Mouse (Mus musculus) myocyte (in vitro differentiated cells): ENCODE results near the gene Ifnar2. TPM values are rescaled to one million over a fixed set of nuclear protein-coding genes. Genes with fewer than 3 reads are reported as not detected.

Experiments used
- H3K27me3 ChIP-seq: one replicate; pipeline ENCODE4 v1.6.1; 2011; ENCODE audit not compliant: control insufficient read depth, insufficient read depth, insufficient read length
- H3K36me3 ChIP-seq: one replicate; pipeline ENCODE4 v1.6.1; 2011; ENCODE audit not compliant: control insufficient read depth, insufficient read depth
- H3K4me2 ChIP-seq: one replicate; pipeline ENCODE4 v1.6.1; 2011; ENCODE audit warnings: low read depth, control low read depth
- H3K4me3 ChIP-seq: one replicate; pipeline ENCODE4 v1.5.1; 2011; ENCODE audit warnings: mild to moderate bottlenecking, control low read depth, moderate library complexity
- H3K79me2 ChIP-seq: one replicate; pipeline ENCODE4 v1.6.1; 2011; ENCODE audit not compliant: control insufficient read depth, insufficient read depth
- H3ac ChIP-seq: one replicate; pipeline ENCODE4 v1.6.1; 2011; ENCODE audit not compliant: control insufficient read depth, insufficient read length
- CEBPB ChIP-seq: IDR thresholded peaks from 2 replicates; pipeline ENCODE4 v1.6.1; 2011; ENCODE audit warnings: mild to moderate bottlenecking, moderate library complexity; ENCODE audit not compliant: poor library complexity, insufficient read depth, severe bottlenecking
- E2F4 ChIP-seq: IDR thresholded peaks from one replicate; pipeline ENCODE4 v1.6.1; 2011; ENCODE audit warnings: mild to moderate bottlenecking, control low read depth, moderate library complexity; ENCODE audit not compliant: insufficient read depth
- MAX ChIP-seq: IDR thresholded peaks from one replicate; pipeline ENCODE4 v1.6.1; 2011; ENCODE audit warnings: low read depth, mild to moderate bottlenecking, control low read depth
- MYOD1 ChIP-seq, 3 experiments: IDR thresholded peaks; one replicate each; pipeline ENCODE4 v1.6.1; 2011; ENCODE audit warnings: control low read depth in 2 of 3, low read depth in 2 of 3, mild to moderate bottlenecking in 2 of 3, moderate library complexity in 1 of 3; ENCODE audit not compliant: insufficient read length in 2 of 3, control insufficient read depth in 1 of 3
- MYOG ChIP-seq, 3 experiments: IDR thresholded peaks; one replicate each; pipeline ENCODE4 v1.6.1; 2011; ENCODE audit warnings: control low read depth in 2 of 3, low read depth in 2 of 3, mild to moderate bottlenecking in 2 of 3; ENCODE audit not compliant: insufficient read length in 2 of 3, control insufficient read depth in 1 of 3, insufficient read depth in 1 of 3
- POLR2A ChIP-seq: IDR thresholded peaks from one replicate; pipeline ENCODE4 v1.6.1; 2011; ENCODE audit warnings: low read depth, mild to moderate bottlenecking, control low read depth, moderate library complexity; ENCODE audit not compliant: insufficient read length
- POLR2AphosphoS2 ChIP-seq: IDR thresholded peaks from one replicate; pipeline ENCODE4 v1.6.1; 2011; ENCODE audit warnings: low read depth, control low read depth; ENCODE audit not compliant: insufficient read length
- REST ChIP-seq: IDR thresholded peaks from one replicate; pipeline ENCODE4 v1.6.1; 2011; ENCODE audit warnings: mild to moderate bottlenecking, control low read depth, moderate library complexity; ENCODE audit not compliant: insufficient read depth, insufficient read length
- SRF ChIP-seq: IDR thresholded peaks from one replicate; pipeline ENCODE4 v1.6.1; 2011; ENCODE audit warnings: low read depth; ENCODE audit not compliant: control insufficient read depth, insufficient read length
- TCF12 ChIP-seq: IDR thresholded peaks from one replicate; pipeline ENCODE4 v1.6.1; 2011; ENCODE audit warnings: mild to moderate bottlenecking, control low read depth; ENCODE audit not compliant: poor library complexity, insufficient read depth, severe bottlenecking
- TCF3 ChIP-seq: IDR thresholded peaks from one replicate; pipeline ENCODE4 v1.6.1; 2011; ENCODE audit warnings: low read depth, control low read depth; ENCODE audit not compliant: insufficient read length
- USF1 ChIP-seq: IDR thresholded peaks from one replicate; pipeline ENCODE4 v1.6.1; 2011; ENCODE audit warnings: low read depth, mild to moderate bottlenecking, control low read depth, moderate library complexity
- polyA plus RNA-seq: library from polyadenylated mRNA; unstranded; fragments of >200 nt; fragmentation: generic; extraction: Trizol; gene quantifications from one replicate; pipeline ENCODE4 v1.2.1, GENCODE M21; 2012; ENCODE audit warnings: missing spikeins

Gene Ifnar2
- polyA plus RNA-seq, 1 experiment = 47.0 TPM

- Histone ChIP-seq H3K4me3 (no peak overlapping the region), H3K4me2 (no peak overlapping the region), H3K36me3 (peaks cover 9% of the 10 kb centered on the region), H3ac (no peak overlapping the region), H3K27me3 (no peaks in the 10 kb centered on the region), H3K79me2 (no peaks in the 10 kb centered on the region)
- no peak for TF ChIP-seq USF1
Observed at GRCm38 (mm10) chr16:91426586-91426985, 54.0 kb downstream of the Ifnar2 start.

DNA sequence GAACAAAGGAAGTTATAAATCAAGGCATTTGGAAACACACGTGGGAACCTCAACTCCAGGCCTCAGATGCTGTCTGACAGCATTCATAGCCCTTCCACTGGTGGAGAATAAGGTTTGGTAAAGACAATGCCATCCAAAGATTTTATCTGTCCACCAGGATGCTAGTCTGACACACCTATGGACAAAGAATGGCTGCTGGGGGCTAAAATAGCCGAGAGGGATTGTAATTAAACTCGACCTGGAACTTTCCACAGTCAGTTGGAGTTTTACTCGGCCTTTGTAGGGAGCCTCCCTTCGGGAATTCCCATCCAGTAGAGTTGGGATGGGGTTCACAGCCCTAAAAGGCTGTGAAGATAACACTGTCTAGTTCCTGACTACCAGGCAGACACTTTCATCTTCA, 54.9 kb downstream of the Ifnar2 start:
- Histone ChIP-seq H3K4me3 (no peak overlapping the region), H3K79me2 (no peaks in the 10 kb centered on the region), H3ac (no peak overlapping the region), H3K36me3 (peaks cover 9% of the 10 kb centered on the region), H3K27me3 (no peaks in the 10 kb centered on the region), H3K4me2 (no peak overlapping the region)
- TF ChIP-seq E2F4 (no peak), TCF12 (no peak), USF1 (no peak), POLR2AphosphoS2 (no peak), TCF3 (no peak), REST (no peak), MYOG (IDR thresholded peaks at IDR 0.05; ENCODE audit: control insufficient read depth in 1 of 3, insufficient read depth in 1 of 3, insufficient read length in 2 of 3, low read depth in 2 of 3) (no peak), MAX (no peak)

DNA sequence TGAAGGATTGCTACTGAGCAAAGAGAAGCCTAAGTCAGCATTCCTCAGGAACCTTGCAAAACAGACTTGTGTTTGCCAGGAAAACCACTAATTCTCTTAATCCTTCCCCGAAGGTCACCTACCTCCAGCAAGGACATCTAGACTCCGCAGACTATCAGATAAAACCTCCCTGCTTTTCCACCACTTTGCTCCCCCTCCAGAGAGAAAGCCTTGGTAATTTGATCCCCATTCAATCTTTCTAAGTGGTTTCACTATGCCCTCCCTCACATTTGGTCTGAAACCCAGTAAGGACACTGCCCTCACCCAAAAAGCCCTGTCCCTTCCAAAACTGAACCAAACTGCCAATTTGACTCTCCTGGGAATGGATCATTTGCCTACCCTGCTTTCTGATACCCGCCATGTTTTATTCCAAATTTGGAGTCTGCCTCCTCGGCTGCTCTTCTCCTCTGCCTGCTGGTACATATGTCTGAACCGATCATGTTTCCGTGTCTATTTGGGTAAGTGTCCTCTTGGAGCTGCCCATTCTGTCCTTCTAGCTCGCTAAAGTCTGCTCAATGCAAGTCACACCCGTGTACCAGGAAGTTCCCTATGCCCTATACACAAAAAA, 55.8 kb downstream of the Ifnar2 start:
- H3K4me3 ChIP-seq = no peak overlapping the region
- TF ChIP-seq CEBPB = no peak
- TF ChIP-seq POLR2AphosphoS2 = no peak
- no peak for TF ChIP-seq REST
- no peak for TF ChIP-seq USF1
- TF ChIP-seq TCF12 = no peak
- no peak for TF ChIP-seq TCF3
- TF ChIP-seq POLR2A = no peak
- TF ChIP-seq E2F4 = no peak
- no peak for TF ChIP-seq MAX
- TF ChIP-seq SRF = no peak
- no peak for TF ChIP-seq MYOD1 (IDR thresholded peaks at IDR 0.05; ENCODE audit: control insufficient read depth in 1 of 3, insufficient read length in 2 of 3, low read depth in 2 of 3)
- TF ChIP-seq MYOG (IDR thresholded peaks at IDR 0.05; ENCODE audit: control insufficient read depth in 1 of 3, insufficient read depth in 1 of 3, insufficient read length in 2 of 3, low read depth in 2 of 3) = no peak
- peaks cover 9% of the 10 kb centered on the region for H3K36me3 ChIP-seq
- peaks cover 2% of the 10 kb centered on the region for H3K27me3 ChIP-seq
- no peak overlapping the region for H3ac ChIP-seq
- H3K4me2 ChIP-seq = no peak overlapping the region
- no peaks in the 10 kb centered on the region for H3K79me2 ChIP-seq

DNA sequence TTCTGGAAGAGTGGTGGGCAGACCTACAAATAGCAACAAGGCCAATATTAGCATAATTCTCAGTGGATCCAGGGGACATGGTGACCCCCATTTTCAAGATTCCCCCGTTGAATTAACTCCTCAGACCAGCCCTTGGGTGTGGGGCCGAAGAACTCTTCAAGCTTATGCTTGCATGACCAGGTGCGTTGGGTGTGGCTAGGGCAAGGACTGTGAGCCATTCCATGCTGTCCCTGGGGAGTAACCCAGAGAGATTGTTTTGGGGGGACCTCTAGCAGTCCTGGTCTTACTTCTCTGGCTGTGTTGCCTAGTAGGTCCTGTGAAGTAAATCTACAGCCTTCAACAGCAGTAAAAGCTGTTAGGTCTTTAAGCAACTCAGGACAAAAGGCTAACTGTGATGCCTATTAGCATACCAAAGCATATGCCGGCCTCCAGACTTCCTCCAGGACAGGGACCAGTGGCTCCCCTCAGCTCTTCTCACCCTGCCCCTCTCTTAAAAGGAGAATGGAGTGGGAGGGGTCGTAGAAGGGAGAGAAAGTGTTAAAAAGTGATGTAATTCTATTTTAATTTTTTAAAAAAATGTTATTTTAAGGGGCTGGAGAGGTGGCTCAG, 60.2 kb downstream of the Ifnar2 start:
- Histone ChIP-seq H3K27me3 (peaks cover 23% of the 10 kb centered on the region), H3K4me3 (no peak overlapping the region), H3K36me3 (no peaks in the 10 kb centered on the region), H3K4me2 (no peak overlapping the region), H3ac (no peak overlapping the region), H3K79me2 (no peaks in the 10 kb centered on the region)
- TF ChIP-seq USF1 (no peak), E2F4 (no peak), POLR2A (no peak), CEBPB (no peak), SRF (no peak), MYOD1 (IDR thresholded peaks at IDR 0.05; ENCODE audit: control insufficient read depth in 1 of 3, insufficient read length in 2 of 3, low read depth in 2 of 3) (no peak), POLR2AphosphoS2 (no peak), MYOG (IDR thresholded peaks at IDR 0.05; ENCODE audit: control insufficient read depth in 1 of 3, insufficient read depth in 1 of 3, insufficient read length in 2 of 3, low read depth in 2 of 3) (no peak), REST (no peak), TCF3 (no peak), MAX (no peak)

DNA sequence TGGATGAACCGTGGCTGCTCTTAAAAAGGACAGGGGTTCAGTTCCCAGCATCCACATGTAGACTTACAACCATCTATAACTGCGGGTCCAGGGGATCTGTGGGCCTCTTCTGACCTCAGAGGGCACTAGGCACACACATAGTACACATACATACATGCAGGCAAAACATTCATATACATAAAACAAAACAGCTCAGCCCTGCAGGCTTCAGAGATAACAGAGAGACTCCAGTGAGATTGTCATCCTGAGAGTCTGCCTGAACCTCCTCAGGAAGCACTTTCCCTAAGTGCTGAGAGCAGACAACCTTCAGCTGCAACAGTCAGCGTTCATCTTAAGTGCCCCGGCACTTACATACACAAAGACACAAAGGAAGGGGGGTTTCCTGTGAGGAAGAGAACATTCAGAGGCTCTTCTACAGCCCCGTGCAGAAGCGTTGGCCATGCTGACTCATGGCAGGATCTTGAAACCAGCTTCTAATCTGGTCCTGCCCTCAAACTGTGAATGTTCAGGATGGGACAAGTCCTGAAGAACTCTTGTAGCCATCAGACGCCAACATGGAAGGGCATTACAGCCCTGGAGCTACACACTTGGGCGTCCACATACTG, 60.8 kb downstream of the Ifnar2 start:
- TF ChIP-seq POLR2AphosphoS2 = no peak
- TF ChIP-seq MYOD1 (IDR thresholded peaks at IDR 0.05; ENCODE audit: control insufficient read depth in 1 of 3, insufficient read length in 2 of 3, low read depth in 2 of 3) = no peak
- TF ChIP-seq SRF = no peak
- no peak for TF ChIP-seq TCF12
- TF ChIP-seq E2F4 = no peak
- TF ChIP-seq TCF3 = no peak
- no peak for TF ChIP-seq CEBPB
- no peak for TF ChIP-seq MYOG (IDR thresholded peaks at IDR 0.05; ENCODE audit: control insufficient read depth in 1 of 3, insufficient read depth in 1 of 3, insufficient read length in 2 of 3, low read depth in 2 of 3)
- no peak for TF ChIP-seq USF1
- TF ChIP-seq REST = no peak
- TF ChIP-seq POLR2A = no peak
- TF ChIP-seq MAX = no peak
- Histone ChIP-seq H3K79me2 (no peaks in the 10 kb centered on the region), H3K36me3 (no peaks in the 10 kb centered on the region), H3K4me2 (no peak overlapping the region), H3ac (no peak overlapping the region), H3K27me3 (peaks cover 23% of the 10 kb centered on the region), H3K4me3 (no peak overlapping the region)
